Mouse (Mus musculus): ENCODE results near the gene Spink4. TPM values are rescaled to one million over a fixed set of nuclear protein-coding genes. Genes with fewer than 3 reads are reported as not detected.

Gene Spink4
- polyA plus RNA-seq, 1 experiment, result not detected

GRCm38 (mm10) chr4:40884282-40885165 lies 35.3 kb upstream of the Spink4 start:
- TF ChIP-seq CTCF (IDR thresholded peaks at IDR 0.05; ENCODE audit: low read depth, low read length) (no peak), POLR2A (IDR thresholded peaks at IDR 0.05; ENCODE audit: borderline replicate concordance, low read depth, low read length) (no peak)
- peaks cover 7% of the 10 kb centered on the region; the same call in 1 of the 2 replicates for H3K4me1 ChIP-seq (ENCODE audit: control insufficient read depth, insufficient read depth, low read length)
- no peak overlapping the region for H3K4me3 ChIP-seq (ENCODE audit: insufficient read depth, low read length)
- no peak overlapping the region for H3K27ac ChIP-seq (ENCODE audit: insufficient read depth, low read depth, low read length)

- Histone ChIP-seq H3K27ac (ENCODE audit: insufficient read depth, low read depth, low read length) (no peak overlapping the region), H3K4me3 (ENCODE audit: insufficient read depth, low read length) (no peak overlapping the region), H3K4me1 (ENCODE audit: control insufficient read depth, insufficient read depth, low read length) (peaks cover 8% of the 10 kb centered on the region; the same call in 1 of the 2 replicates)
- TF ChIP-seq CTCF (IDR thresholded peaks at IDR 0.05; ENCODE audit: low read depth, low read length) (no peak), POLR2A (IDR thresholded peaks at IDR 0.05; ENCODE audit: borderline replicate concordance, low read depth, low read length) (no peak)
These were observed 34.7 kb upstream of the Spink4 start for GRCm38 (mm10) chr4:40885166-40885525.

- Histone ChIP-seq H3K27ac (ENCODE audit: insufficient read depth, low read depth, low read length) (no peak overlapping the region), H3K4me3 (ENCODE audit: insufficient read depth, low read length) (no peak overlapping the region), H3K4me1 (ENCODE audit: control insufficient read depth, insufficient read depth, low read length) (peaks cover 8% of the 10 kb centered on the region; the same call in 1 of the 2 replicates)
- TF ChIP-seq POLR2A (IDR thresholded peaks at IDR 0.05; ENCODE audit: borderline replicate concordance, low read depth, low read length), result no peak
- no peak for TF ChIP-seq CTCF (IDR thresholded peaks at IDR 0.05; ENCODE audit: low read depth, low read length)
These were observed 34.0 kb upstream of the Spink4 start for GRCm38 (mm10) chr4:40885883-40886282.

- Histone ChIP-seq H3K4me3 (ENCODE audit: insufficient read depth, low read length) (no peak overlapping the region), H3K4me1 (ENCODE audit: control insufficient read depth, insufficient read depth, low read length) (peaks cover 8% of the 10 kb centered on the region; the same call in 1 of the 2 replicates), H3K27ac (ENCODE audit: insufficient read depth, low read depth, low read length) (no peak overlapping the region)
- TF ChIP-seq POLR2A (IDR thresholded peaks at IDR 0.05; ENCODE audit: borderline replicate concordance, low read depth, low read length) (no peak), CTCF (IDR thresholded peaks at IDR 0.05; ENCODE audit: low read depth, low read length) (no peak)
These were observed 31.0 kb upstream of the Spink4 start for GRCm38 (mm10) chr4:40888839-40889238.

GRCm38 (mm10) chr4:40889252-40889651 lies 30.6 kb upstream of the Spink4 start:
- no peak for TF ChIP-seq POLR2A (IDR thresholded peaks at IDR 0.05; ENCODE audit: borderline replicate concordance, low read depth, low read length)
- no peak for TF ChIP-seq CTCF (IDR thresholded peaks at IDR 0.05; ENCODE audit: low read depth, low read length)
- Histone ChIP-seq H3K4me3 (ENCODE audit: insufficient read depth, low read length) (no peak overlapping the region), H3K4me1 (ENCODE audit: control insufficient read depth, insufficient read depth, low read length) (peaks cover 8% of the 10 kb centered on the region; the same call in 1 of the 2 replicates), H3K27ac (ENCODE audit: insufficient read depth, low read depth, low read length) (no peak overlapping the region)

- Histone ChIP-seq H3K27ac (ENCODE audit: insufficient read depth, low read depth, low read length) (no peak overlapping the region), H3K4me1 (ENCODE audit: control insufficient read depth, insufficient read depth, low read length) (peaks cover 8% of the 10 kb centered on the region; the same call in 1 of the 2 replicates), H3K4me3 (ENCODE audit: insufficient read depth, low read length) (no peak overlapping the region)
- TF ChIP-seq POLR2A (IDR thresholded peaks at IDR 0.05; ENCODE audit: borderline replicate concordance, low read depth, low read length), result no peak
- peak; percentile 5; the same call in 1 of the 2 replicates for TF ChIP-seq CTCF (IDR thresholded peaks at IDR 0.05; ENCODE audit: low read depth, low read length)
These were observed 29.9 kb upstream of the Spink4 start for GRCm38 (mm10) chr4:40889983-40890382.

- TF ChIP-seq POLR2A (IDR thresholded peaks at IDR 0.05; ENCODE audit: borderline replicate concordance, low read depth, low read length), result no peak
- no peak for TF ChIP-seq CTCF (IDR thresholded peaks at IDR 0.05; ENCODE audit: low read depth, low read length)
- Histone ChIP-seq H3K4me1 (ENCODE audit: control insufficient read depth, insufficient read depth, low read length) (peaks cover 8% of the 10 kb centered on the region; the same call in 1 of the 2 replicates), H3K4me3 (ENCODE audit: insufficient read depth, low read length) (no peak overlapping the region), H3K27ac (ENCODE audit: insufficient read depth, low read depth, low read length) (no peak overlapping the region)
These were observed 28.6 kb upstream of the Spink4 start for GRCm38 (mm10) chr4:40891206-40891605.

GRCm38 (mm10) chr4:40895118-40895517 lies 24.7 kb upstream of the Spink4 start:
- H3K4me3 ChIP-seq (ENCODE audit: insufficient read depth, low read length), result no peak overlapping the region
- peaks cover 12% of the 10 kb centered on the region for H3K4me1 ChIP-seq (ENCODE audit: control insufficient read depth, insufficient read depth, low read length)
- no peak overlapping the region for H3K27ac ChIP-seq (ENCODE audit: insufficient read depth, low read depth, low read length)
- no peak for TF ChIP-seq POLR2A (IDR thresholded peaks at IDR 0.05; ENCODE audit: borderline replicate concordance, low read depth, low read length)

GRCm38 (mm10) chr4:40895646-40896045 lies 24.2 kb upstream of the Spink4 start:
- Histone ChIP-seq H3K4me1 (ENCODE audit: control insufficient read depth, insufficient read depth, low read length) (peaks cover 14% of the 10 kb centered on the region), H3K4me3 (ENCODE audit: insufficient read depth, low read length) (no peak overlapping the region), H3K27ac (ENCODE audit: insufficient read depth, low read depth, low read length) (no peak overlapping the region)
- TF ChIP-seq POLR2A (IDR thresholded peaks at IDR 0.05; ENCODE audit: borderline replicate concordance, low read depth, low read length), result no peak
- TF ChIP-seq CTCF (IDR thresholded peaks at IDR 0.05; ENCODE audit: low read depth, low read length), result no peak

- Histone ChIP-seq H3K4me1 (ENCODE audit: control insufficient read depth, insufficient read depth, low read length) (peaks cover 14% of the 10 kb centered on the region), H3K27ac (ENCODE audit: insufficient read depth, low read depth, low read length) (peak overlapping the region; percentile 13; the same call in 1 of the 2 replicates), H3K4me3 (ENCODE audit: insufficient read depth, low read length) (no peak overlapping the region)
- TF ChIP-seq POLR2A (IDR thresholded peaks at IDR 0.05; ENCODE audit: borderline replicate concordance, low read depth, low read length) (no peak), CTCF (IDR thresholded peaks at IDR 0.05; ENCODE audit: low read depth, low read length) (no peak)
These were observed 21.3 kb upstream of the Spink4 start for GRCm38 (mm10) chr4:40898476-40899044.
